Mouse (Mus musculus): ENCODE measurements around the gene Lsm10.

GRCm38 (mm10) chr4:126046851-126047585, 49.4 kb upstream of the Lsm10 start, which contains the start of gene Mrps15:
- no peak for TF ChIP-seq CTCF (IDR thresholded peaks at IDR 0.05; ENCODE audit: low read depth, low read length)
- no peak for TF ChIP-seq TAL1 (conservative IDR thresholded peaks at IDR 0.05; ENCODE audit: low read depth, low read length)
- TF ChIP-seq POLR2AphosphoS5 (IDR thresholded peaks at IDR 0.05; ENCODE audit: insufficient replicate concordance, low read depth, low read length): no peak
- no peak for TF ChIP-seq GATA1 (IDR thresholded peaks at IDR 0.05; ENCODE audit: borderline replicate concordance, low read length)
